Mouse (Mus musculus): ENCODE results near the gene Eif3f. TPM values are rescaled to one million over a fixed set of nuclear protein-coding genes. Genes with fewer than 3 reads are reported as not detected.
A peak's percentile ranks its signal among the peaks of the same experiment; 100 is the strongest.

Gene Eif3f
- polyA plus RNA-seq, 1 experiment: 351 TPM

DNA sequence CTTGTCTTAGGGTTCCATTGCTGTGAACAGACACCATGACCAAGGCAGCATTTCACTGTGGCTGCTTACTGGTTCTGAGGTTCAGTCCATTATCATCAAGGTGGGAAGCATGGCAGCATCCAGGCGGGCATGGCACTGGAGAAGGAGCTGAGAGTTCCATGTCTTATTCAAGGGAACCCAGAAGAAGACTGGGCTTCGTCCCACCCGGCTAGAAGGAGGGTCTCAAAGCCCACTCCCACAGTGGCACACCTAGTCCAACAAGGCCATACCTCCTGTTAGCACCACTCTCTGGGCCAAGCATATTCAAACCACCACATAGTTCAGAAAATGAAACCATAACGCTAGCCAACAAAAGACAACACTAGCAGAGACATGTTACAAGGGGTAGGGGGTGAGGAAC, 2.4 kb downstream of the Eif3f start:
- peaks cover 63% of the 10 kb centered on the region for H3K36me3 ChIP-seq (replicated peaks; ENCODE audit: low read length)
- H3K4me1 ChIP-seq: peaks cover 23% of the 10 kb centered on the region
- H3K9me3 ChIP-seq: 0 out of 2 replicates have a peak, but pooled peaks cover 5% of the 10 kb centered on the region
- H3K4me3 ChIP-seq (replicated peaks): no peak overlapping the region
- H3K27me3 ChIP-seq (replicated peaks): no peaks in the 10 kb centered on the region
- TF ChIP-seq FLI1 (IDR thresholded peaks at IDR 0.05; ENCODE audit: low read length) (no peak), GATA1 (IDR thresholded peaks at IDR 0.05; ENCODE audit: borderline replicate concordance, low read length) (no peak)

GRCm38 (mm10) chr7:108941466-108941865, 7.2 kb downstream of the Eif3f start:
- Histone ChIP-seq H3K27me3 (replicated peaks) (no peaks in the 10 kb centered on the region), H3K4me3 (replicated peaks) (no peak overlapping the region), H3K36me3 (replicated peaks; ENCODE audit: low read length) (peaks cover 95% of the 10 kb centered on the region), H3K9me3 (0 out of 2 replicates have a peak, but pooled peaks cover 3% of the 10 kb centered on the region), H3K4me1 (peaks cover 8% of the 10 kb centered on the region)
- TF ChIP-seq GATA1 (IDR thresholded peaks at IDR 0.05; ENCODE audit: borderline replicate concordance, low read length) (no peak), FLI1 (IDR thresholded peaks at IDR 0.05; ENCODE audit: low read length) (no peak)

GRCm38 (mm10) chr7:108944002-108944401, 9.8 kb downstream of the Eif3f start:
- H3K9me3 ChIP-seq: no peaks in the 10 kb centered on the region
- TF ChIP-seq FLI1 (IDR thresholded peaks at IDR 0.05; ENCODE audit: low read length) (no peak), GATA1 (IDR thresholded peaks at IDR 0.05; ENCODE audit: borderline replicate concordance, low read length) (no peak)
- H3K27me3 ChIP-seq (replicated peaks): peaks cover 3% of the 10 kb centered on the region
- H3K4me1 ChIP-seq: peaks cover 18% of the 10 kb centered on the region
- H3K36me3 ChIP-seq (replicated peaks; ENCODE audit: low read length): peaks cover 74% of the 10 kb centered on the region
- no peak overlapping the region for H3K4me3 ChIP-seq (replicated peaks)

- no peak overlapping the region for H3K4me3 ChIP-seq (replicated peaks)
- H3K36me3 ChIP-seq (replicated peaks; ENCODE audit: low read length): peaks cover 28% of the 10 kb centered on the region
- TF ChIP-seq FLI1 (IDR thresholded peaks at IDR 0.05; ENCODE audit: low read length) (no peak), GATA1 (IDR thresholded peaks at IDR 0.05; ENCODE audit: borderline replicate concordance, low read length) (no peak)
- H3K4me1 ChIP-seq: peaks cover 31% of the 10 kb centered on the region
- H3K9me3 ChIP-seq: no peaks in the 10 kb centered on the region
- peaks cover 46% of the 10 kb centered on the region for H3K27me3 ChIP-seq (replicated peaks)
These were observed 14.4 kb downstream of the Eif3f start for GRCm38 (mm10) chr7:108948611-108949010.

DNA sequence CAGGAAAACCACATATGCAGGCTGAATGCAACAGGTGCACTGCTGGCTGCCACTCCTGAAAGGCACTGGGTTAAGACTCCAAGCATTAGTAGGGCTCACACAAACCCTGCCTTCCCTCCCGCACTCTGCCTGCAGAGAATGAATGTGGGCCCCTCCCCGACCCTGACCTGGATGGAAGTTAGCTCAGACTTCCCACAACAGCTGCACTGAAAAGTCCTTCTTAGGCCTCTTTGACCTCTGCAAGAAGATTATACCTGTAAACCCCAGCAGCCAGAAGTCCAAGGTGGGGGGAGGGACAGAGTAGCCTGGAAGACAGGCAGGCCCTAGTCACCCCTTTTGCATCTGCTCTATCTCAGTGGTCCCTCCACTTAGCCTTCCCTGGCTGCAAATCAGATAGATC, 15.1 kb downstream of the Eif3f start:
- H3K27me3 ChIP-seq (replicated peaks): peaks cover 49% of the 10 kb centered on the region
- H3K4me1 ChIP-seq: peaks cover 34% of the 10 kb centered on the region
- no peak overlapping the region for H3K4me3 ChIP-seq (replicated peaks)
- H3K9me3 ChIP-seq: no peaks in the 10 kb centered on the region
- TF ChIP-seq GATA1 (IDR thresholded peaks at IDR 0.05; ENCODE audit: borderline replicate concordance, low read length): no peak
- TF ChIP-seq FLI1 (IDR thresholded peaks at IDR 0.05; ENCODE audit: low read length): no peak
- H3K36me3 ChIP-seq (replicated peaks; ENCODE audit: low read length): peaks cover 21% of the 10 kb centered on the region

DNA sequence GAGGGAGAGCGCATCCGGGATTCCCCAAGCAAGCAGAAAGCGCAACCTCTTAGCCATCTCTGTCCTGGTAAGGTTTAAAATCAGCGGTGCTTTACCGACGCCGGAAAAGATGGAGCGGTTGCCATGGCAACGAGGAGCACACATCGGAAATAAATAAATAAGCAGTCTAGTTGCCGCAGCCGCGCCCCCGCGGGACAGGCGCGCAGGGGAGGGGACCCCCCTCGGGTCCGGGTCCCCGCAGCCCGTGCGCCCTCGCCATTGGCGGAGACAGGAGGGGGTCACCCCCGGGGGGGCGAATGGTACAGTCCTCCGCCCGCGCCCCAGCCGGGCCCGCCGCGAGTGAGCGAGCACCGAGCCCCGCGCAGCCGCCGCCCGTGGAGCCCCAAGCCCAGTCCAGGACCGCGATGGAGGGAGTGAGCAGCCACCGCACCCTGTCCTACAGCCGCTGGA, 16.1 kb downstream of the Eif3f start, which contains the start of gene Tub:
Tub (plus strand) TSS at position 27 of the 450 bp plus-strand sequence.
- Histone ChIP-seq H3K27me3 (replicated peaks) (peaks cover 50% of the 10 kb centered on the region), H3K4me1 (peaks cover 34% of the 10 kb centered on the region), H3K9me3 (no peaks in the 10 kb centered on the region), H3K4me3 (replicated peaks) (peak within 1 kb of the TSS; percentile 88), H3K36me3 (replicated peaks; ENCODE audit: low read length) (peaks cover 14% of the 10 kb centered on the region)
- TF ChIP-seq GATA1 (IDR thresholded peaks at IDR 0.05; ENCODE audit: borderline replicate concordance, low read length) (no peak), FLI1 (IDR thresholded peaks at IDR 0.05; ENCODE audit: low read length) (no peak)

DNA sequence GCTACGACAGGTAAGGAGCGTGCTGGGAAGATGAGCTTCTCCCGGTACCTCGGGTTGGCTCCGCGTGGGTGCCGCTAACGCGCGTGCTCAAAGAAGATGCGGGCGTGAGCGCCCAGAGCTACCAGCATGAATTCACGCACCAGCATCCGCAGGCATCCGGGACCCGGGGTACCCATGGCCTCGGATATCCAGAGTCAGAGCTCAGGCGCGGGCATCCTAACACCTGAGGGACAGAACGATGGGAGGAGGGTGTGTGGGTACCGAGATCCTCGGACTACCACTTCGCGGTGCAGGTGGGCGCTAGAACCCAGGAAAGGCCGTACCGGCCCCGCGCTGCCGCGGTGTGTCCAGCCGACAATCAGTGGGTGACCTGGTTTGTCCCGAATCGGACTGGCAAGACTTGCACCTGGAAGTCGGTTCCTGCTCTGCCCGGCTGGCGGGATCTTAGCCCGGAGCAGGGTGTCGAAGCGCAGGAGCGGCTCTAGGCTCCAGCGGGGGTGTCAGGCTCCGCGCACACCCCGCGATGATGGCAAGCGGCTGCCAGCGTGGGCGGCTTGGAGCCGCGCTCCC, 16.6 kb downstream of the Eif3f start:
- Histone ChIP-seq H3K4me3 (replicated peaks) (peak overlapping the region; percentile 88), H3K9me3 (no peaks in the 10 kb centered on the region), H3K27me3 (replicated peaks) (peaks cover 52% of the 10 kb centered on the region), H3K4me1 (peaks cover 34% of the 10 kb centered on the region), H3K36me3 (replicated peaks; ENCODE audit: low read length) (peaks cover 9% of the 10 kb centered on the region)
- TF ChIP-seq FLI1 (IDR thresholded peaks at IDR 0.05; ENCODE audit: low read length) (no peak), GATA1 (IDR thresholded peaks at IDR 0.05; ENCODE audit: borderline replicate concordance, low read length) (no peak)

GRCm38 (mm10) chr7:108952801-108953200, 18.6 kb downstream of the Eif3f start:
- Histone ChIP-seq H3K27me3 (replicated peaks) (peaks cover 58% of the 10 kb centered on the region), H3K36me3 (replicated peaks; ENCODE audit: low read length) (no peaks in the 10 kb centered on the region), H3K9me3 (no peaks in the 10 kb centered on the region), H3K4me1 (peaks cover 16% of the 10 kb centered on the region), H3K4me3 (replicated peaks) (no peak overlapping the region)
- TF ChIP-seq FLI1 (IDR thresholded peaks at IDR 0.05; ENCODE audit: low read length) (no peak), GATA1 (IDR thresholded peaks at IDR 0.05; ENCODE audit: borderline replicate concordance, low read length) (no peak)

GRCm38 (mm10) chr7:108954185-108954584, 20.0 kb downstream of the Eif3f start:
- peaks cover 16% of the 10 kb centered on the region for H3K4me1 ChIP-seq
- H3K9me3 ChIP-seq: no peaks in the 10 kb centered on the region
- H3K27me3 ChIP-seq (replicated peaks): peaks cover 54% of the 10 kb centered on the region
- H3K4me3 ChIP-seq (replicated peaks): no peak overlapping the region
- H3K36me3 ChIP-seq (replicated peaks; ENCODE audit: low read length): no peaks in the 10 kb centered on the region
- TF ChIP-seq FLI1 (IDR thresholded peaks at IDR 0.05; ENCODE audit: low read length) (no peak), GATA1 (IDR thresholded peaks at IDR 0.05; ENCODE audit: borderline replicate concordance, low read length) (no peak)

- Histone ChIP-seq H3K27me3 (replicated peaks) (peaks cover 29% of the 10 kb centered on the region), H3K4me3 (replicated peaks) (no peak overlapping the region), H3K36me3 (replicated peaks; ENCODE audit: low read length) (no peaks in the 10 kb centered on the region), H3K9me3 (no peaks in the 10 kb centered on the region), H3K4me1 (0 out of 2 replicates have a peak, but pooled peaks cover 3% of the 10 kb centered on the region)
- no peak for TF ChIP-seq GATA1 (IDR thresholded peaks at IDR 0.05; ENCODE audit: borderline replicate concordance, low read length)
- no peak for TF ChIP-seq FLI1 (IDR thresholded peaks at IDR 0.05; ENCODE audit: low read length)
These were observed 23.5 kb downstream of the Eif3f start for GRCm38 (mm10) chr7:108957734-108958133.
